Mouse (Mus musculus) liver, adult 2 months (tissue): ENCODE measurements around the gene Lrrc10b.

Source experiments
- CTCF ChIP-seq: fragments of 200-500 bp; IDR thresholded peaks from 2 replicates; pipeline ENCODE4 v1.5.1; 2011; ENCODE audit warnings: low read depth, low read length, control low read depth
- POLR2A ChIP-seq: fragments of 200-500 bp; IDR thresholded peaks from 2 replicates; pipeline ENCODE4 v1.6.1; 2011; ENCODE audit warnings: low read length, control low read depth; ENCODE audit not compliant: insufficient read depth; ENCODE audit errors: extremely low read depth

DNA sequence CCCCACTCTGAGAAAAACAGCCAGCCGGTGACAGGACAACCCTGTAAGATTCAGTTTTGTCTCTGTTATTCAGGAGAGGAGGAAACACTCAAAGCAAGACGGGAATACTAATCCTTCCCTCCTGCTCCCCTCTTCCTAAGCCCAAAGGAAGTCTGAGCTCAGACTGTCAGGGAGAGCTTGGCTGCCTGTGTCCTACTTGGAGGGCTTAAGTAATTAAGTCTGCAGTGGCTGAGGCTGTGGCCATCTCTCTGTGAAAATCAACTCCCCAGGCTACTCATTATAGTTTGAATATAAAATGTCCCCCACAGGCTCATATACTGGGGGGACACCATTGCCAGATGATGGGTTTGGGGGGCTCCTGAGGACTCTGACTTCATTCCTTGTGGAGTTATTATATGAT is 39.7 kb upstream of the Lrrc10b start:
- no peak for TF ChIP-seq CTCF
- TF ChIP-seq POLR2A = no peak
